Mouse (Mus musculus) myocyte (in vitro differentiated cells): Measurements from ENCODE around the gene Trpm1. TPM values are rescaled to one million over a fixed set of nuclear protein-coding genes. Genes with fewer than 3 reads are reported as not detected.

Source experiments
- H3K27me3 ChIP-seq: one replicate; pipeline ENCODE4 v1.6.1; 2011; ENCODE audit not compliant: control insufficient read depth, insufficient read depth, insufficient read length
- H3K36me3 ChIP-seq: one replicate; pipeline ENCODE4 v1.6.1; 2011; ENCODE audit not compliant: control insufficient read depth, insufficient read depth
- H3K4me2 ChIP-seq: one replicate; pipeline ENCODE4 v1.6.1; 2011; ENCODE audit warnings: low read depth, control low read depth
- H3K4me3 ChIP-seq: one replicate; pipeline ENCODE4 v1.5.1; 2011; ENCODE audit warnings: mild to moderate bottlenecking, control low read depth, moderate library complexity
- H3K79me2 ChIP-seq: one replicate; pipeline ENCODE4 v1.6.1; 2011; ENCODE audit not compliant: control insufficient read depth, insufficient read depth
- H3ac ChIP-seq: one replicate; pipeline ENCODE4 v1.6.1; 2011; ENCODE audit not compliant: control insufficient read depth, insufficient read length
- CEBPB ChIP-seq: IDR thresholded peaks from 2 replicates; pipeline ENCODE4 v1.6.1; 2011; ENCODE audit warnings: mild to moderate bottlenecking, moderate library complexity; ENCODE audit not compliant: poor library complexity, insufficient read depth, severe bottlenecking
- E2F4 ChIP-seq: IDR thresholded peaks from one replicate; pipeline ENCODE4 v1.6.1; 2011; ENCODE audit warnings: mild to moderate bottlenecking, control low read depth, moderate library complexity; ENCODE audit not compliant: insufficient read depth
- MAX ChIP-seq: IDR thresholded peaks from one replicate; pipeline ENCODE4 v1.6.1; 2011; ENCODE audit warnings: low read depth, mild to moderate bottlenecking, control low read depth
- MYOD1 ChIP-seq, 3 experiments: IDR thresholded peaks; one replicate each; pipeline ENCODE4 v1.6.1; 2011; ENCODE audit warnings: control low read depth in 2 of 3, low read depth in 2 of 3, mild to moderate bottlenecking in 2 of 3, moderate library complexity in 1 of 3; ENCODE audit not compliant: insufficient read length in 2 of 3, control insufficient read depth in 1 of 3
- MYOG ChIP-seq, 3 experiments: IDR thresholded peaks; one replicate each; pipeline ENCODE4 v1.6.1; 2011; ENCODE audit warnings: control low read depth in 2 of 3, low read depth in 2 of 3, mild to moderate bottlenecking in 2 of 3; ENCODE audit not compliant: insufficient read length in 2 of 3, control insufficient read depth in 1 of 3, insufficient read depth in 1 of 3
- POLR2A ChIP-seq: IDR thresholded peaks from one replicate; pipeline ENCODE4 v1.6.1; 2011; ENCODE audit warnings: low read depth, mild to moderate bottlenecking, control low read depth, moderate library complexity; ENCODE audit not compliant: insufficient read length
- POLR2AphosphoS2 ChIP-seq: IDR thresholded peaks from one replicate; pipeline ENCODE4 v1.6.1; 2011; ENCODE audit warnings: low read depth, control low read depth; ENCODE audit not compliant: insufficient read length
- REST ChIP-seq: IDR thresholded peaks from one replicate; pipeline ENCODE4 v1.6.1; 2011; ENCODE audit warnings: mild to moderate bottlenecking, control low read depth, moderate library complexity; ENCODE audit not compliant: insufficient read depth, insufficient read length
- SRF ChIP-seq: IDR thresholded peaks from one replicate; pipeline ENCODE4 v1.6.1; 2011; ENCODE audit warnings: low read depth; ENCODE audit not compliant: control insufficient read depth, insufficient read length
- TCF12 ChIP-seq: IDR thresholded peaks from one replicate; pipeline ENCODE4 v1.6.1; 2011; ENCODE audit warnings: mild to moderate bottlenecking, control low read depth; ENCODE audit not compliant: poor library complexity, insufficient read depth, severe bottlenecking
- TCF3 ChIP-seq: IDR thresholded peaks from one replicate; pipeline ENCODE4 v1.6.1; 2011; ENCODE audit warnings: low read depth, control low read depth; ENCODE audit not compliant: insufficient read length
- USF1 ChIP-seq: IDR thresholded peaks from one replicate; pipeline ENCODE4 v1.6.1; 2011; ENCODE audit warnings: low read depth, mild to moderate bottlenecking, control low read depth, moderate library complexity
- polyA plus RNA-seq: library from polyadenylated mRNA; unstranded; fragments of >200 nt; fragmentation: generic; extraction: Trizol; gene quantifications from one replicate; pipeline ENCODE4 v1.2.1, GENCODE M21; 2012; ENCODE audit warnings: missing spikeins

The Trpm1 gene
- polyA plus RNA-seq, 1 experiment = 0.17 TPM

- TF ChIP-seq USF1 = no peak
- Histone ChIP-seq H3K27me3 (no peaks in the 10 kb centered on the region), H3K79me2 (no peaks in the 10 kb centered on the region), H3K4me3 (no peak overlapping the region), H3ac (no peak overlapping the region), H3K4me2 (no peak overlapping the region), H3K36me3 (no peaks in the 10 kb centered on the region)
These were observed 66.1 kb downstream of the Trpm1 start for GRCm38 (mm10) chr7:64219765-64220164.

- TF ChIP-seq CEBPB (no peak), REST (no peak), POLR2AphosphoS2 (no peak), E2F4 (no peak), TCF3 (no peak), SRF (no peak), POLR2A (no peak), TCF12 (no peak), USF1 (no peak), MAX (no peak), MYOG (IDR thresholded peaks at IDR 0.05; ENCODE audit: control insufficient read depth in 1 of 3, insufficient read depth in 1 of 3, insufficient read length in 2 of 3, low read depth in 2 of 3) (no peak), MYOD1 (IDR thresholded peaks at IDR 0.05; ENCODE audit: control insufficient read depth in 1 of 3, insufficient read length in 2 of 3, low read depth in 2 of 3) (no peak)
- H3ac ChIP-seq = no peak overlapping the region
These were observed 69.6 kb downstream of the Trpm1 start for GRCm38 (mm10) chr7:64223215-64223614.

GRCm38 (mm10) chr7:64226339-64227194, 72.9 kb downstream of the Trpm1 start:
- no peaks in the 10 kb centered on the region for H3K27me3 ChIP-seq
- H3ac ChIP-seq = no peak overlapping the region
- TF ChIP-seq MAX = no peak
- TF ChIP-seq REST = no peak
- no peak for TF ChIP-seq CEBPB
- TF ChIP-seq POLR2A = no peak
- no peak for TF ChIP-seq E2F4
- peak; percentile 32 for TF ChIP-seq TCF12
- TF ChIP-seq TCF3 = no peak
- TF ChIP-seq SRF = no peak
- TF ChIP-seq MYOG (IDR thresholded peaks at IDR 0.05; ENCODE audit: control insufficient read depth in 1 of 3, insufficient read depth in 1 of 3, insufficient read length in 2 of 3, low read depth in 2 of 3) = peak in 1 of 3 experiments; percentile 53
- no peak for TF ChIP-seq USF1
- TF ChIP-seq POLR2AphosphoS2 = no peak
- peak in 2 of 3 experiments; percentile 6 to 52 for TF ChIP-seq MYOD1 (IDR thresholded peaks at IDR 0.05; ENCODE audit: control insufficient read depth in 1 of 3, insufficient read length in 2 of 3, low read depth in 2 of 3)
- H3K4me2 ChIP-seq = peak overlapping the region; percentile 54
- H3K4me3 ChIP-seq = no peak overlapping the region
- no peaks in the 10 kb centered on the region for H3K79me2 ChIP-seq
- no peaks in the 10 kb centered on the region for H3K36me3 ChIP-seq

More at GRCm38 (mm10) chr7:64223215-64223614, 69.6 kb downstream of the Trpm1 start:
- H3K4me2 ChIP-seq = no peak overlapping the region
- H3K36me3 ChIP-seq = no peaks in the 10 kb centered on the region
- no peaks in the 10 kb centered on the region for H3K79me2 ChIP-seq
- no peak overlapping the region for H3K4me3 ChIP-seq
- H3K27me3 ChIP-seq = no peaks in the 10 kb centered on the region

- Histone ChIP-seq H3K27me3 (no peaks in the 10 kb centered on the region), H3K4me3 (no peak overlapping the region), H3K36me3 (no peaks in the 10 kb centered on the region), H3K79me2 (no peaks in the 10 kb centered on the region), H3ac (no peak overlapping the region), H3K4me2 (peak overlapping the region; percentile 54)
- TF ChIP-seq USF1 = no peak
- TF ChIP-seq MYOD1 (IDR thresholded peaks at IDR 0.05; ENCODE audit: control insufficient read depth in 1 of 3, insufficient read length in 2 of 3, low read depth in 2 of 3) = no peak
- TF ChIP-seq MYOG (IDR thresholded peaks at IDR 0.05; ENCODE audit: control insufficient read depth in 1 of 3, insufficient read depth in 1 of 3, insufficient read length in 2 of 3, low read depth in 2 of 3) = no peak
- no peak for TF ChIP-seq POLR2AphosphoS2
- no peak for TF ChIP-seq E2F4
- no peak for TF ChIP-seq SRF
- TF ChIP-seq TCF12 = no peak
- no peak for TF ChIP-seq POLR2A
- no peak for TF ChIP-seq REST
- no peak for TF ChIP-seq TCF3
- no peak for TF ChIP-seq CEBPB
- no peak for TF ChIP-seq MAX
These were observed 74.0 kb downstream of the Trpm1 start for GRCm38 (mm10) chr7:64227586-64227985.

GRCm38 (mm10) chr7:64228300-64228699, 74.7 kb downstream of the Trpm1 start:
- TF ChIP-seq MYOG (IDR thresholded peaks at IDR 0.05; ENCODE audit: control insufficient read depth in 1 of 3, insufficient read depth in 1 of 3, insufficient read length in 2 of 3, low read depth in 2 of 3) = no peak
- TF ChIP-seq MYOD1 (IDR thresholded peaks at IDR 0.05; ENCODE audit: control insufficient read depth in 1 of 3, insufficient read length in 2 of 3, low read depth in 2 of 3) = no peak
- TF ChIP-seq POLR2A = no peak
- TF ChIP-seq CEBPB = no peak
- no peak for TF ChIP-seq E2F4
- TF ChIP-seq POLR2AphosphoS2 = no peak
- no peak for TF ChIP-seq TCF3
- TF ChIP-seq MAX = no peak
- no peak for TF ChIP-seq REST
- H3K79me2 ChIP-seq = no peaks in the 10 kb centered on the region
- no peak overlapping the region for H3K4me3 ChIP-seq
- H3K4me2 ChIP-seq = no peak overlapping the region
- H3K36me3 ChIP-seq = no peaks in the 10 kb centered on the region
- no peak overlapping the region for H3ac ChIP-seq
- H3K27me3 ChIP-seq = no peaks in the 10 kb centered on the region
